8 mouse cellular contexts compared by ENCODE assay signal in genomic region chr6:124805341-124806321, GRCm38 (mm10). TPM values are rescaled to one million over a fixed set of nuclear protein-coding genes. Genes with fewer than 3 reads are reported as not detected.
A peak's percentile ranks its signal among the peaks of the same experiment; 100 is the strongest.
DNase-seq lines count a peak whose midpoint lies in the region; ATAC-seq and TF ChIP-seq lines count a peak whose summit lies in the region.

No protein-coding gene starts in this region.

- no peaks in the 10 kb centered on the region for H3K27me3 ChIP-seq in heart, embryonic 11.5 days (ENCODE audit: control insufficient read depth, insufficient read depth, low read length)
- no peaks in the 10 kb centered on the region for H3K27me3 ChIP-seq in kidney, postnatal 0 days (ENCODE audit: insufficient read depth, low read length)
- no peaks in the 10 kb centered on the region for H3K27me3 ChIP-seq in liver, embryonic 11.5 days (replicated peaks; ENCODE audit: control insufficient read depth, insufficient read depth, low read length)
- H3K27me3 ChIP-seq in stomach, embryonic 14.5 days (ENCODE audit: control insufficient read depth, insufficient read depth, low read length), result no peaks in the 10 kb centered on the region

- H3K4me3 ChIP-seq in heart, embryonic 11.5 days (ENCODE audit: low read depth, low read length), result peak overlapping the region; percentile 56
- peak overlapping the region; percentile 38 for H3K4me3 ChIP-seq in kidney, postnatal 0 days (replicated peaks; ENCODE audit: low read depth, low read length)
- peak overlapping the region; percentile 47 for H3K4me3 ChIP-seq in liver, embryonic 11.5 days (ENCODE audit: low read depth, low read length)
- H3K4me3 ChIP-seq in stomach, embryonic 14.5 days (ENCODE audit: low read depth, low read length), result peak overlapping the region; percentile 47

- peak; percentile 54 for TF ChIP-seq CTCF in kidney, postnatal 0 days (IDR thresholded peaks at IDR 0.05; ENCODE audit: low read depth)

- peaks cover 29% of the 10 kb centered on the region for H3K4me1 ChIP-seq in heart, embryonic 11.5 days (ENCODE audit: control insufficient read depth, insufficient read depth, low read length)
- H3K4me1 ChIP-seq in kidney, postnatal 0 days (replicated peaks; ENCODE audit: insufficient read depth, low read length), result peaks cover 15% of the 10 kb centered on the region; the same call in 1 of the 2 replicates
- peaks cover 32% of the 10 kb centered on the region for H3K4me1 ChIP-seq in liver, embryonic 11.5 days (replicated peaks; ENCODE audit: control insufficient read depth, insufficient read depth, low read length)
- peaks cover 17% of the 10 kb centered on the region; the same call in 1 of the 2 replicates for H3K4me1 ChIP-seq in stomach, embryonic 14.5 days (ENCODE audit: control insufficient read depth, insufficient read depth, low read length)

- peaks cover 6% of the 10 kb centered on the region for H3K36me3 ChIP-seq in heart, embryonic 11.5 days (ENCODE audit: control insufficient read depth, insufficient read depth, low read length)
- no peaks in the 10 kb centered on the region for H3K36me3 ChIP-seq in kidney, postnatal 0 days (ENCODE audit: insufficient read depth, low read length)
- H3K36me3 ChIP-seq in liver, embryonic 11.5 days (ENCODE audit: control insufficient read depth, insufficient read depth, low read length), result peaks cover 8% of the 10 kb centered on the region
- H3K36me3 ChIP-seq in stomach, embryonic 14.5 days (ENCODE audit: control insufficient read depth, insufficient read depth, low read length), result peaks cover 5% of the 10 kb centered on the region

- 1% methylated on average over 34 of the region's 34 CpGs for WGBS in heart, embryonic 11.5 days (ENCODE audit: insufficient replicate concordance)
- 2% methylated on average over 34 of the region's 34 CpGs for WGBS in kidney, postnatal 0 days
- WGBS in liver, embryonic 11.5 days, result 2% methylated on average over 34 of the region's 34 CpGs
- 2% methylated on average over 34 of the region's 34 CpGs for WGBS in stomach, embryonic 14.5 days

- peak overlapping the region; percentile 85 for H3K4me2 ChIP-seq in heart, embryonic 11.5 days
- H3K4me2 ChIP-seq in kidney, postnatal 0 days (ENCODE audit: low read length), result peak overlapping the region; percentile 69
- H3K4me2 ChIP-seq in liver, embryonic 11.5 days, result peak overlapping the region; percentile 79
- H3K4me2 ChIP-seq in stomach, embryonic 14.5 days (replicated peaks; ENCODE audit: low read depth, low read length), result peak overlapping the region; percentile 74

- ATAC-seq in erythroblast, adult 5-6 weeks (replicated peaks; ENCODE audit: low FRiP score, poor library complexity, severe bottlenecking), result peak; percentile 76
- peak; percentile 78 for ATAC-seq in heart, embryonic 11.5 days (replicated peaks; ENCODE audit: insufficient number of reproducible peaks, low FRiP score, low TSS enrichment)
- peak; percentile 84 for ATAC-seq in kidney, postnatal 0 days (replicated peaks; ENCODE audit: low FRiP score, low read depth)
- ATAC-seq in liver, embryonic 11.5 days (replicated peaks; ENCODE audit: low FRiP score), result peak; percentile 64
- ATAC-seq in stomach, embryonic 14.5 days (ENCODE audit: insufficient number of reproducible peaks, insufficient read depth, low FRiP score, low read depth), result peak; percentile 86

- no peaks in the 10 kb centered on the region for H3K9me3 ChIP-seq in heart, embryonic 11.5 days (replicated peaks; ENCODE audit: control insufficient read depth, low read length)
- H3K9me3 ChIP-seq in kidney, postnatal 0 days (replicated peaks; ENCODE audit: low read length), result no peaks in the 10 kb centered on the region
- no peaks in the 10 kb centered on the region for H3K9me3 ChIP-seq in liver, embryonic 11.5 days (ENCODE audit: control insufficient read depth, low read length)
- H3K9me3 ChIP-seq in stomach, embryonic 14.5 days (ENCODE audit: control insufficient read depth, low read depth, low read length), result no peaks in the 10 kb centered on the region

- peak; percentile 93 to 95 for DNase-seq in B cell, adult 2 months
- peak; percentile 99 for DNase-seq in brain, adult 2 months (ENCODE audit: low read depth, low spot score)
- peak; percentile 96 for DNase-seq in kidney, postnatal 0 days (ENCODE audit: low spot score)
- DNase-seq in liver, embryonic 11.5 days (ENCODE audit: low spot score), result peak; percentile 90
- peak; percentile 82 for DNase-seq in naive thymus-derived CD4-positive, alpha-beta T cell, adult 2 months (ENCODE audit: low read depth)

- H3K27ac ChIP-seq in heart, embryonic 11.5 days (ENCODE audit: low read depth, low read length), result peak overlapping the region; percentile 94
- peak overlapping the region; percentile 94 for H3K27ac ChIP-seq in kidney, postnatal 0 days
- H3K27ac ChIP-seq in liver, embryonic 11.5 days (ENCODE audit: low read depth, low read length), result peak overlapping the region; percentile 83
- H3K27ac ChIP-seq in stomach, embryonic 14.5 days (ENCODE audit: low read length), result peak overlapping the region; percentile 95

- peak overlapping the region; percentile 74 for H3K9ac ChIP-seq in heart, embryonic 11.5 days (ENCODE audit: low read depth, low read length)
- H3K9ac ChIP-seq in kidney, postnatal 0 days (ENCODE audit: low read depth, low read length), result peak overlapping the region; percentile 57
- peak overlapping the region; percentile 54 for H3K9ac ChIP-seq in liver, embryonic 11.5 days (ENCODE audit: low read depth, low read length)
- peak overlapping the region; percentile 38; the same call in 1 of the 2 replicates for H3K9ac ChIP-seq in stomach, embryonic 14.5 days (replicated peaks; ENCODE audit: low read depth, low read length)

RNA-seq across cellular contexts. Expression of gene Spsb2, which starts 2.8 kb away (rescaled TPM):
- 0.58 TPM in 1 of 2 replicates, not detected in the other for total RNA-seq in erythroblast, adult 5-6 weeks (2015; ENCODE audit: low replicate concordance)
- 2.6 and 4.3 TPM in 2 replicates for total RNA-seq in erythroblast, adult 5-6 weeks (2017; ENCODE audit: low replicate concordance)
- 4.5 and 6.6 TPM in 2 replicates for polyA plus RNA-seq in heart, embryonic 11.5 days (2014; fragmentation: Nextera tagmentation; extraction: Ambion mirVana)
- 26.1 and 27.4 TPM in 2 replicates for polyA plus RNA-seq in kidney, postnatal 0 days (2015; fragmentation: Nextera tagmentation; extraction: Ambion mirVana)
- polyA plus RNA-seq in liver, embryonic 11.5 days (2014; fragmentation: Nextera tagmentation; extraction: Ambion mirVana), result 9.5 and 10.4 TPM in 2 replicates
- 7.4 and 8.0 TPM in 2 replicates for polyA plus RNA-seq in stomach, embryonic 14.5 days (2014; fragmentation: Nextera tagmentation; extraction: Ambion mirVana)

RNA-seq across cellular contexts. Expression of gene Tpi1, which starts 8.5 kb away (rescaled TPM):
- 37.3 and 44.3 TPM in 2 replicates for total RNA-seq in erythroblast, adult 5-6 weeks (2015; ENCODE audit: low replicate concordance)
- 30.0 and 31.0 TPM in 2 replicates for total RNA-seq in erythroblast, adult 5-6 weeks (2017; ENCODE audit: low replicate concordance)
- 1,419 and 1,543 TPM in 2 replicates for polyA plus RNA-seq in heart, embryonic 11.5 days (2014; fragmentation: Nextera tagmentation; extraction: Ambion mirVana)
- polyA plus RNA-seq in kidney, postnatal 0 days (2015; fragmentation: Nextera tagmentation; extraction: Ambion mirVana), result 664 and 686 TPM in 2 replicates
- polyA plus RNA-seq in liver, embryonic 11.5 days (2014; fragmentation: Nextera tagmentation; extraction: Ambion mirVana), result 1,267 and 1,294 TPM in 2 replicates
- polyA plus RNA-seq in stomach, embryonic 14.5 days (2014; fragmentation: Nextera tagmentation; extraction: Ambion mirVana), result 844 and 872 TPM in 2 replicates

RNA-seq across cellular contexts. Expression of gene Usp5, which starts 23.7 kb away (rescaled TPM):
- total RNA-seq in erythroblast, adult 5-6 weeks (2015; ENCODE audit: low replicate concordance), result 10.0 and 34.6 TPM in 2 replicates
- 22.0 and 29.6 TPM in 2 replicates for total RNA-seq in erythroblast, adult 5-6 weeks (2017; ENCODE audit: low replicate concordance)
- 87.3 and 98.3 TPM in 2 replicates for polyA plus RNA-seq in heart, embryonic 11.5 days (2014; fragmentation: Nextera tagmentation; extraction: Ambion mirVana)
- polyA plus RNA-seq in kidney, postnatal 0 days (2015; fragmentation: Nextera tagmentation; extraction: Ambion mirVana), result 96.6 and 106 TPM in 2 replicates
- polyA plus RNA-seq in liver, embryonic 11.5 days (2014; fragmentation: Nextera tagmentation; extraction: Ambion mirVana), result 115 and 118 TPM in 2 replicates
- 121 and 123 TPM in 2 replicates for polyA plus RNA-seq in stomach, embryonic 14.5 days (2014; fragmentation: Nextera tagmentation; extraction: Ambion mirVana)

RNA-seq across cellular contexts. Expression of gene Cdca3, which starts 23.7 kb away (rescaled TPM):
- total RNA-seq in erythroblast, adult 5-6 weeks (2015; ENCODE audit: low replicate concordance), result 65.8 and 68.0 TPM in 2 replicates
- total RNA-seq in erythroblast, adult 5-6 weeks (2017; ENCODE audit: low replicate concordance), result 58.5 and 73.8 TPM in 2 replicates
- 137 and 153 TPM in 2 replicates for polyA plus RNA-seq in heart, embryonic 11.5 days (2014; fragmentation: Nextera tagmentation; extraction: Ambion mirVana)
- polyA plus RNA-seq in kidney, postnatal 0 days (2015; fragmentation: Nextera tagmentation; extraction: Ambion mirVana), result 85.1 and 91.2 TPM in 2 replicates
- polyA plus RNA-seq in liver, embryonic 11.5 days (2014; fragmentation: Nextera tagmentation; extraction: Ambion mirVana), result 223 and 224 TPM in 2 replicates
- 151 and 163 TPM in 2 replicates for polyA plus RNA-seq in stomach, embryonic 14.5 days (2014; fragmentation: Nextera tagmentation; extraction: Ambion mirVana)

RNA-seq across cellular contexts. Expression of gene Lrrc23, which starts 26.1 kb away (rescaled TPM):
- not detected in 2 replicates for total RNA-seq in erythroblast, adult 5-6 weeks (2015; ENCODE audit: low replicate concordance)
- total RNA-seq in erythroblast, adult 5-6 weeks (2017; ENCODE audit: low replicate concordance), result not detected in 2 replicates
- not detected in 2 replicates for polyA plus RNA-seq in heart, embryonic 11.5 days (2014; fragmentation: Nextera tagmentation; extraction: Ambion mirVana)
- polyA plus RNA-seq in kidney, postnatal 0 days (2015; fragmentation: Nextera tagmentation; extraction: Ambion mirVana), result 0.43 and 0.59 TPM in 2 replicates
- polyA plus RNA-seq in liver, embryonic 11.5 days (2014; fragmentation: Nextera tagmentation; extraction: Ambion mirVana), result 0.11 TPM in 1 of 2 replicates, not detected in the other
- polyA plus RNA-seq in stomach, embryonic 14.5 days (2014; fragmentation: Nextera tagmentation; extraction: Ambion mirVana), result 0.32 and 0.35 TPM in 2 replicates

Comparison
In these comparisons a context has a peak if more than half of its experiments do, and no peak if none do; other contexts are left out.
1. Peak in every context shown above with its lines: DNase-seq, ATAC-seq, H3K4me3 ChIP-seq and H3K27ac ChIP-seq.